8 mouse cellular contexts compared by ENCODE assay signal in the genomic region with DNA sequence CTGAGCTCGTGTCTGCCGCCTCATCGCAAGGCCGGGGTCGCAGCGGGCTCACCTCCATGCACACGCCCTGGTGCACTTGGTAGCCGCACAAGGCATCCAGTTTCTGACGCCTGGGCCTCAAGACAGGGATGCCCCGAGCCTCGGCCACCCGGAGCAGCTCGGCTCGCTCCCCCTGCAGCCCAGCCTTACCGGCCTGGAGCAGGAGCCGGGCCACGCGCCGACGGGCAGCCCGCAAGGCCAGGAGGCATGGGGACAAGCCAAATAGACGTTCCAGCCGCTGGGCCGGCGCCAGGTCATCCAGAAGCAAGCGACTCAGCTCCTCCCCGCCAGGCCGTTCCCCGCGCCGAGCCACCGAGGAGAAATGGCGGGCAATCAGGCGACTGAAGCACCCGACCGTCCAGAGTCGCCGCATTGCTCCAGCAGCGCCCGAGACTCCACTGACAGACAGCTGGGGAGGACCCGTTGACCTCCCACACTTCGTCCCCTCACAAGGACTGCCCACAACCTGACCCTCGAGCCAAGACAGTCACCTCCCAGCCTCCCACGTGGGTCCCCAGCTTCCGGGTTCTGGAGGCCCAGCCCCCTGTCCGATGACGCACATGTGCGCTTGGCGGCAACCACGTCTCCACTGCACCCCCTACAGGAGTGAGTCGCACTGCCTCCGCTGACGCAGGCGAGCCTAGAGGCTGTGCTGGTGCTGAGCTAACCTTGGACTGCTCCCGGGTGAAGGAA. TPM values are rescaled to one million over a fixed set of nuclear protein-coding genes. Genes with fewer than 3 reads are reported as not detected.
DNase-seq lines count a peak whose midpoint lies in the region; ATAC-seq and TF ChIP-seq lines count a peak whose summit lies in the region.

A gene (minus strand): TSS at position 555 of the 732 bp plus-strand sequence.

- H3K9ac ChIP-seq in ES-Bruce4 (ENCODE audit: low read depth, poor library complexity, severe bottlenecking) = peak within 1 kb of the TSS; percentile 78
- H3K9ac ChIP-seq in forebrain, embryonic 13.5 days = peak within 1 kb of the TSS; percentile 75
- peak within 1 kb of the TSS; percentile 85 for H3K9ac ChIP-seq in liver, postnatal 0 days (replicated peaks)
- peak within 1 kb of the TSS; percentile 67 for H3K9ac ChIP-seq in neural tube, embryonic 14.5 days (replicated peaks; ENCODE audit: low read depth, low read length)

- peak within 1 kb of the TSS; percentile 35; the same call in 1 of the 2 replicates for H3K27ac ChIP-seq in ES-Bruce4 (ENCODE audit: insufficient read depth, low read length)
- H3K27ac ChIP-seq in forebrain, embryonic 13.5 days = peak within 1 kb of the TSS; percentile 54
- H3K27ac ChIP-seq in liver, postnatal 0 days (ENCODE audit: low read depth) = peak within 1 kb of the TSS; percentile 95
- peak within 1 kb of the TSS; percentile 4; the same call in 1 of the 2 replicates for H3K27ac ChIP-seq in neural tube, embryonic 14.5 days (ENCODE audit: low read depth, low read length)

- under 1% methylated on average over 54 of the region's 55 CpGs for WGBS in forebrain, embryonic 13.5 days
- whole genome bisulfite sequencing in large intestine, adult 2 months = under 1% methylated on average over 55 of the region's 55 CpGs
- WGBS in liver, postnatal 0 days (ENCODE audit: insufficient replicate concordance) = under 1% methylated on average over 54 of the region's 55 CpGs
- WGBS in neural tube, embryonic 14.5 days = under 1% methylated on average over 55 of the region's 55 CpGs

- intact Hi-C loops in heart, postnatal 10 days (cut with DNase I) = loop anchor here (5.0 kb wide), 1 partner anchor 392 kb away; no protein-coding TSS in a partner anchor

- no peaks in the 10 kb centered on the region for H3K9me3 ChIP-seq in ES-Bruce4 (replicated peaks; ENCODE audit: control insufficient read depth, insufficient read depth, low read length, poor library complexity, severe bottlenecking)
- no peaks in the 10 kb centered on the region for H3K9me3 ChIP-seq in forebrain, embryonic 13.5 days (replicated peaks)
- H3K9me3 ChIP-seq in liver, postnatal 0 days (ENCODE audit: low read length) = no peaks in the 10 kb centered on the region
- no peaks in the 10 kb centered on the region for H3K9me3 ChIP-seq in neural tube, embryonic 14.5 days (ENCODE audit: control insufficient read depth, low read length)

- TF ChIP-seq EP300 in ES-Bruce4 (IDR thresholded peaks at IDR 0.05; ENCODE audit: insufficient read depth, low read depth, low read length) = peak; percentile 64; the same call in 1 of the 2 replicates
- no peak for TF ChIP-seq EP300 in liver, postnatal 0 days (IDR thresholded peaks at IDR 0.05; ENCODE audit: low read depth)

- ATAC-seq in cerebellum, adult (ENCODE audit: insufficient number of reproducible peaks, low FRiP score, low TSS enrichment) = peak; percentile 76
- ATAC-seq in forebrain, embryonic 13.5 days = peak; percentile 90
- peak; percentile 71 for ATAC-seq in liver, postnatal 0 days
- ATAC-seq in neural tube, embryonic 14.5 days (ENCODE audit: low read depth) = peak; percentile 85

- H3K36me3 ChIP-seq in ES-Bruce4 (ENCODE audit: control insufficient read depth, insufficient read depth, low read length, poor library complexity, severe bottlenecking) = no peaks in the 10 kb centered on the region
- no peaks in the 10 kb centered on the region for H3K36me3 ChIP-seq in forebrain, embryonic 13.5 days (ENCODE audit: poor library complexity, severe bottlenecking)
- peaks cover 31% of the 10 kb centered on the region for H3K36me3 ChIP-seq in liver, postnatal 0 days (replicated peaks; ENCODE audit: insufficient read depth, low read length)
- no peaks in the 10 kb centered on the region for H3K36me3 ChIP-seq in neural tube, embryonic 14.5 days (ENCODE audit: control insufficient read depth, insufficient read depth, low read length)

- H3K4me3 ChIP-seq in ES-Bruce4 (ENCODE audit: low read depth, low read length) = peak within 1 kb of the TSS; percentile 82
- peak within 1 kb of the TSS; percentile 74 for H3K4me3 ChIP-seq in forebrain, embryonic 13.5 days
- H3K4me3 ChIP-seq in liver, postnatal 0 days (ENCODE audit: low read depth, low read length) = peak within 1 kb of the TSS; percentile 64
- H3K4me3 ChIP-seq in neural tube, embryonic 14.5 days (ENCODE audit: low read depth, low read length) = peak within 1 kb of the TSS; percentile 62

- no peaks in the 10 kb centered on the region for H3K27me3 ChIP-seq in ES-Bruce4 (ENCODE audit: control insufficient read depth, insufficient read depth, low read length, poor library complexity, severe bottlenecking)
- H3K27me3 ChIP-seq in forebrain, embryonic 13.5 days = 0 out of 2 replicates have a peak, but pooled peaks cover 3% of the 10 kb centered on the region
- no peaks in the 10 kb centered on the region for H3K27me3 ChIP-seq in liver, postnatal 0 days (ENCODE audit: insufficient read depth, low read length)
- no peaks in the 10 kb centered on the region for H3K27me3 ChIP-seq in neural tube, embryonic 14.5 days (ENCODE audit: control insufficient read depth, insufficient read depth, low read length)

- peak; percentile 23 for TF ChIP-seq POLR2A in ES-Bruce4 (IDR thresholded peaks at IDR 0.05; ENCODE audit: insufficient read depth, low read length)

- peak within 1 kb of the TSS; percentile 99 for H3K4me2 ChIP-seq in forebrain, embryonic 13.5 days
- peak within 1 kb of the TSS; percentile 99 for H3K4me2 ChIP-seq in liver, postnatal 0 days (ENCODE audit: low read depth, low read length)
- peak within 1 kb of the TSS; percentile 80 for H3K4me2 ChIP-seq in neural tube, embryonic 14.5 days (ENCODE audit: low read depth, low read length)

- TF ChIP-seq CTCF in ES-Bruce4 (IDR thresholded peaks at IDR 0.05; ENCODE audit: low read depth, low read length) = peak; percentile 83
- peak; percentile 98 for TF ChIP-seq CTCF in liver, postnatal 0 days (IDR thresholded peaks at IDR 0.05; ENCODE audit: low read depth)

- peak; percentile 97 to 98 for DNase-seq in heart, postnatal 10 days
- DNase-seq in large intestine, adult 2 months (ENCODE audit: low read depth, low spot score) = no peak
- peak; percentile 97 for DNase-seq in liver, postnatal 0 days
- peak; percentile 96 for DNase-seq in testis, postnatal 10 days (ENCODE audit: low spot score)

- H3K4me1 ChIP-seq in ES-Bruce4 (ENCODE audit: control insufficient read depth, insufficient read depth, low read length) = no peaks in the 10 kb centered on the region
- peaks cover 9% of the 10 kb centered on the region; the same call in 1 of the 2 replicates for H3K4me1 ChIP-seq in forebrain, embryonic 13.5 days
- peaks cover 12% of the 10 kb centered on the region for H3K4me1 ChIP-seq in liver, postnatal 0 days (ENCODE audit: insufficient read depth)
- no peaks in the 10 kb centered on the region for H3K4me1 ChIP-seq in neural tube, embryonic 14.5 days (ENCODE audit: control insufficient read depth, insufficient read depth, low read length)

RNA-seq across cellular contexts. Expression of the gene that starts here (rescaled TPM):
- 9.1 and 10.3 TPM in 2 replicates for polyA plus RNA-seq in ES-Bruce4 (2011; ENCODE audit: insufficient read depth, insufficient read length, low read depth, missing spikeins)
- 8.9 and 12.3 TPM in 2 replicates for polyA plus RNA-seq in forebrain, embryonic 13.5 days (2015; fragmentation: Nextera tagmentation; extraction: Ambion mirVana)
- 10 to 100 TPM; 16.1 to 22.0 TPM for total RNA-seq in heart, postnatal 10 days (2021)
- 16.2 and 22.0 TPM in 2 replicates for polyA plus RNA-seq in large intestine, adult 2 months (2012; rRNA removed)
- 7.4 and 8.4 TPM in 2 replicates for polyA plus RNA-seq in liver, postnatal 0 days (2015; fragmentation: Nextera tagmentation; extraction: Ambion mirVana)
- polyA plus RNA-seq in neural tube, embryonic 14.5 days (2014; fragmentation: Nextera tagmentation; extraction: Ambion mirVana) = 13.3 and 13.5 TPM in 2 replicates

Comparison
In these comparisons a context has a peak if more than half of its experiments do, and no peak if none do; other contexts are left out.
1. H3K27ac ChIP-seq: peak in every context shown above with its lines; median percentile 95 in liver, postnatal 0 days; 54 in forebrain, embryonic 13.5 days; 35 in ES-Bruce4; 4 in neural tube, embryonic 14.5 days.